Mouse (Mus musculus): ENCODE data around the gene Neurl4.

DNA sequence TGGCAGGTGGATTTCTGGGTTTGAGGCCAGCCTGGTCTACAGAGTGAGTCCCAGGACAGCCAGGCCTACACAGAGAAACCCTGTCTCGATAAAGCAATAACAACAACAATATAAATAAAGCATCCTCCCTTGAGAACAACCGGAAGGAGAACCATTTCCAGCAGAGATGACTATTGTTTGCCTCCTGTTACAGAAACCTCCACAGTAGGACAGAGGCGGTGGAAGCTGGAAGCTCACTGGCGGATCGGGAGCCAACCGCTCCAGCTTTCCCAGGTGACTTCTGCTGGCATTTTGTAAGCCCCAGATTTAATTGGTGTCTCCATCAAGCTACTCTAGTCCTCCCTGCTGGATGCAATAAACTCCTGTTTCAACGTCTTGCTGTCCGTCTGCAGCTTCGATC is 35.3 kb upstream of the Neurl4 start:
- no peak for TF ChIP-seq POLR2A (IDR thresholded peaks at IDR 0.05; ENCODE audit: borderline replicate concordance, extremely low read depth, insufficient read depth, insufficient read length, poor library complexity, severe bottlenecking)
- TF ChIP-seq CTCF (IDR thresholded peaks at IDR 0.05; ENCODE audit: borderline replicate concordance, extremely low read depth, insufficient read depth, insufficient read length) = no peak
